ENCODE assay signal across 10 mouse cellular contexts in genomic region chr17:48002486-48002885, GRCm38 (mm10). TPM values are rescaled to one million over a fixed set of nuclear protein-coding genes. Genes with fewer than 3 reads are reported as not detected.
A peak's percentile ranks its signal among the peaks of the same experiment; 100 is the strongest.
DNase-seq lines count a peak whose midpoint lies in the region; ATAC-seq and TF ChIP-seq lines count a peak whose summit lies in the region.
"Had no signal": no experiment of that assay in that cellular context is flagged by ENCODE, and none has a peak within 500 bp of the region (broad histone marks: within the 10 kb centered on the region; RNA-seq: fewer than 3 reads in every experiment).

No protein-coding gene starts in this region.

- H3K4me1 ChIP-seq in neural tube, embryonic 11.5 days (ENCODE audit: control insufficient read depth, insufficient read depth, low read length), result peaks cover 13% of the 10 kb centered on the region
- H3K4me1 ChIP-seq in hindbrain, postnatal 0 days (ENCODE audit: insufficient read depth, low read length), result peaks cover 6% of the 10 kb centered on the region; the same call in 1 of the 2 replicates
- H3K4me1 ChIP-seq in liver, embryonic 13.5 days (replicated peaks), result peaks cover 78% of the 10 kb centered on the region

- no peaks in the 10 kb centered on the region for H3K9me3 ChIP-seq in neural tube, embryonic 11.5 days (ENCODE audit: control insufficient read depth, low read length)
- H3K9me3 ChIP-seq in hindbrain, postnatal 0 days (ENCODE audit: low read length), result no peaks in the 10 kb centered on the region
- no peaks in the 10 kb centered on the region for H3K9me3 ChIP-seq in liver, embryonic 13.5 days (replicated peaks)

- no peak for DNase-seq in neural tube, embryonic 11.5 days (ENCODE audit: low spot score)
- no peak for DNase-seq in neural tube, embryonic 10.5 days (ENCODE audit: extremely low spot score, low spot score)
- no peak for DNase-seq in hindbrain, postnatal 0 days (ENCODE audit: low spot score)
- no peak for DNase-seq in liver, embryonic 13.5 days
- no peak for DNase-seq in ovary, postnatal 14 days (ENCODE audit: low spot score)
- no peak for DNase-seq in gastrocnemius, adult 8-10 months (ENCODE audit: low spot score in 2 of 2)
- no peak for DNase-seq in T-cell, adult 2 months (ENCODE audit: low spot score)
- DNase-seq in spleen, postnatal 10 days (ENCODE audit: low spot score in 2 of 2), result no peak

- ATAC-seq in neural tube, embryonic 11.5 days (ENCODE audit: insufficient read depth, low FRiP score, low TSS enrichment), result no peak
- no peak for ATAC-seq in hindbrain, postnatal 0 days
- no peak for ATAC-seq in liver, embryonic 13.5 days (ENCODE audit: low read depth)

- WGBS in neural tube, embryonic 11.5 days, result 59% methylated on average over 4 of the region's 4 CpGs
- WGBS in hindbrain, postnatal 0 days, result 64% methylated on average over 4 of the region's 4 CpGs
- 62% methylated on average over 4 of the region's 4 CpGs for WGBS in liver, embryonic 13.5 days (ENCODE audit: insufficient replicate concordance)

- no peaks in the 10 kb centered on the region for H3K27me3 ChIP-seq in neural tube, embryonic 11.5 days (ENCODE audit: control insufficient read depth, insufficient read depth, low read length)
- H3K27me3 ChIP-seq in hindbrain, postnatal 0 days (ENCODE audit: insufficient read depth, low read length), result no peaks in the 10 kb centered on the region
- H3K27me3 ChIP-seq in liver, embryonic 13.5 days, result no peaks in the 10 kb centered on the region

- H3K4me2 ChIP-seq in neural tube, embryonic 11.5 days (ENCODE audit: low read depth), result peak overlapping the region; percentile 34
- peak overlapping the region; percentile 74 for H3K4me2 ChIP-seq in hindbrain, postnatal 0 days (ENCODE audit: low read depth, low read length)
- peak overlapping the region; percentile 73 for H3K4me2 ChIP-seq in liver, embryonic 13.5 days

- H3K27ac ChIP-seq in neural tube, embryonic 11.5 days (ENCODE audit: low read depth, low read length), result no peak overlapping the region
- peak overlapping the region; percentile 46; the same call in 1 of the 2 replicates for H3K27ac ChIP-seq in hindbrain, postnatal 0 days
- H3K27ac ChIP-seq in liver, embryonic 13.5 days, result peak overlapping the region; percentile 82

- no peak for TF ChIP-seq CTCF in hindbrain, postnatal 0 days (IDR thresholded peaks at IDR 0.05; ENCODE audit: low read depth)

- no peak overlapping the region; the same call in 1 of the 2 replicates for H3K9ac ChIP-seq in neural tube, embryonic 11.5 days (ENCODE audit: low read length)
- peak overlapping the region; percentile 49; the same call in 1 of the 2 replicates for H3K9ac ChIP-seq in hindbrain, postnatal 0 days (replicated peaks; ENCODE audit: low read length)
- peak overlapping the region; percentile 60 for H3K9ac ChIP-seq in liver, embryonic 13.5 days

- no peaks in the 10 kb centered on the region for H3K36me3 ChIP-seq in neural tube, embryonic 11.5 days (ENCODE audit: control insufficient read depth, insufficient read depth, low read length)
- no peaks in the 10 kb centered on the region for H3K36me3 ChIP-seq in hindbrain, postnatal 0 days (ENCODE audit: insufficient read depth, low read length)
- H3K36me3 ChIP-seq in liver, embryonic 13.5 days, result no peaks in the 10 kb centered on the region

- H3K4me3 ChIP-seq in neural tube, embryonic 11.5 days (ENCODE audit: low read depth, low read length), result no peak overlapping the region
- peak overlapping the region; percentile 37; the same call in 1 of the 2 replicates for H3K4me3 ChIP-seq in hindbrain, postnatal 0 days (ENCODE audit: low read length)
- peak overlapping the region; percentile 58 for H3K4me3 ChIP-seq in liver, embryonic 13.5 days (replicated peaks)

RNA-seq across cellular contexts. Expression of gene 1700122O11Rik, which starts 35.6 kb away (rescaled TPM):
- polyA plus RNA-seq in neural tube, embryonic 11.5 days (2014; fragmentation: Nextera tagmentation; extraction: Ambion mirVana), result not detected in 2 replicates
- not detected in 2 replicates for total RNA-seq in hindbrain, postnatal 0 days (2014; rRNA removed)
- not detected in 2 replicates for polyA plus RNA-seq in hindbrain, postnatal 0 days (2015; fragmentation: Nextera tagmentation; extraction: Ambion mirVana)
- not detected in 2 replicates for polyA plus RNA-seq in liver, embryonic 13.5 days (2015; fragmentation: Nextera tagmentation; extraction: Ambion mirVana)
- total RNA-seq in gastrocnemius, adult 8-10 months (2022), result not detected
- total RNA-seq: left cerebral cortex, adult 8-10 months had no signal
- polyA plus RNA-seq: spleen, adult 2 months had no signal
